Mouse (Mus musculus): Measurements from ENCODE around the gene Ccdc47. TPM values are rescaled to one million over a fixed set of nuclear protein-coding genes. Genes with fewer than 3 reads are reported as not detected.
"Not testable (repeated sequence)": the region's sequence is repeated elsewhere in the genome, so short reads cannot be mapped to it uniquely, and the experiment has no call there.

Gene Ccdc47
- polyA plus RNA-seq, 1 experiment from 2014 or later: 96.3 TPM

DNA sequence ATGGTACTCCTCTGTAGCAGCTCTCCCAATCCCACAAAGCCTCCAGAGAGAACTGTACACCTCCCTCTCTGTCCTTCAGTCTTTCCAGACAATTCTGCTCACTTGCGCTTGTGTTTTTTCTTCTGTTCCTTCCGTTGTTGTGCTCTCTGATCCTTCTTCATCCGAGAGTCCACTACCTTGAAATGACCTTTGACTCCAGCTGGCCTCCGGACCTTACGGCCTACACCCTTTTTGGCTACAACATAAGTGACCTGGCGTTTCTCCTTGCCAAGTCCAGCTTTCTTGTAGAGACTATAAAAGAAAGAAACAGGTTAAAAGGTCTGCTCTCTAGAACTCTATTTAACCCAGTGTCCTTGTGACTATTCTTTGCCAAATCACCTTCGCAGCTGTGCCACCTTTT, 33.2 kb upstream of the Ccdc47 start:
- Histone ChIP-seq H3K9me3 (ENCODE audit: control insufficient read depth, low read length) (peaks cover 4% of the 10 kb centered on the region), H3K27ac (ENCODE audit: low read length) (no peak overlapping the region), H3K36me3 (ENCODE audit: control insufficient read depth, insufficient read depth, low read length) (peaks cover 68% of the 10 kb centered on the region), H3K9ac (ENCODE audit: low read length) (no peak overlapping the region), H3K4me1 (replicated peaks; ENCODE audit: control insufficient read depth, insufficient read depth, low read length) (no peaks in the 10 kb centered on the region), H3K4me2 (ENCODE audit: low read depth, low read length) (no peak overlapping the region), H3K27me3 (ENCODE audit: control insufficient read depth, insufficient read depth, low read depth, low read length) (no peaks in the 10 kb centered on the region), H3K4me3 (ENCODE audit: low read length) (no peak overlapping the region)
- ATAC-seq (ENCODE audit: low read depth): no peak
- WGBS: 84% methylated on average over 7 of the region's 7 CpGs

DNA sequence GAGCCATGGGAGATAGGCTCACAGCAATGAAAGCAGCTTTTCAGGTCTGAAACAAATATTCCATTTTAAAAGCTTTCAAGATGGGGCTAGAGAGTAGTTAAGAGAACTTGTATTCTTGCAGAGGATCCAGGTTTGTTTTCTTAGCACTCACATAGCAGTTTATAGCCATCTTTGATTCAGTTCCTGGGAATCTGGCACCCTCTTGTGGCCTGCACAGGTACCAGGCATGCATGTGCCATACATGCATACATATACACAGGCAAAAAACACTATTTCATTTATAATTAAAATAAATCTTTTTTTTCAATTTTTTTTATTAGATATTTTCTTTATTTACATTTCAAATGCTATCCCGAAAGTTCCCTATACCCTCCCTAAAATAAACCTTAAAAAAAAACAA, 30.7 kb upstream of the Ccdc47 start:
- ATAC-seq (ENCODE audit: low read depth): no peak
- Histone ChIP-seq H3K4me1 (replicated peaks; ENCODE audit: control insufficient read depth, insufficient read depth, low read length) (no peaks in the 10 kb centered on the region), H3K9me3 (ENCODE audit: control insufficient read depth, low read length) (peaks cover 4% of the 10 kb centered on the region), H3K27ac (ENCODE audit: low read length) (no peak overlapping the region), H3K9ac (ENCODE audit: low read length) (no peak overlapping the region), H3K36me3 (ENCODE audit: control insufficient read depth, insufficient read depth, low read length) (peaks cover 73% of the 10 kb centered on the region), H3K4me2 (ENCODE audit: low read depth, low read length) (no peak overlapping the region), H3K27me3 (ENCODE audit: control insufficient read depth, insufficient read depth, low read depth, low read length) (no peaks in the 10 kb centered on the region), H3K4me3 (ENCODE audit: low read length) (no peak overlapping the region)
- WGBS: 95% methylated on average over 1 of the region's 1 CpGs

DNA sequence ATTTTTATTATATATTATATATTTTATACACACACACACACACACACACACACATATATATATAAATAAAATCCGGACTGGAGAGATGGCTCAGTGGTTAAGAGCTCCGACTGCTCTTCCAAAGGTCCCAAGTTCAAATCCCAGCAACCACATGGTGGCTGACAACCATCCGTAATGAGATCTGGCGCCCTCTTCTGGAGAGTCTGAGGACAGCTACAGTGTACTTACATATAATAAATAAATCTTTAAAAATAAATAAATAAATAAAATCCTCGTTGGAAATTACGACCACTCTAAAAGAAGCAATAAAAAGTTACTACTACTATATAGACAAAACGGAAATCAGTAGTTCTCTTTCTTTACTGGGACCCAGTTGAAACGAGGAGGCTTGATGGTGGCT, 17.8 kb upstream of the Ccdc47 start:
- H3K36me3 ChIP-seq (ENCODE audit: control insufficient read depth, insufficient read depth, low read length): peaks cover 52% of the 10 kb centered on the region
- not testable (repeated sequence) for H3K9me3 ChIP-seq (ENCODE audit: control insufficient read depth, low read length); H3K4me3 ChIP-seq (ENCODE audit: low read length); H3K4me1 ChIP-seq (replicated peaks; ENCODE audit: control insufficient read depth, insufficient read depth, low read length); H3K27me3 ChIP-seq (ENCODE audit: control insufficient read depth, insufficient read depth, low read depth, low read length); H3K27ac ChIP-seq (ENCODE audit: low read length); ATAC-seq (ENCODE audit: low read depth); H3K9ac ChIP-seq (ENCODE audit: low read length); H3K4me2 ChIP-seq (ENCODE audit: low read depth, low read length)
- 73% methylated on average over 8 of the region's 8 CpGs for WGBS

DNA sequence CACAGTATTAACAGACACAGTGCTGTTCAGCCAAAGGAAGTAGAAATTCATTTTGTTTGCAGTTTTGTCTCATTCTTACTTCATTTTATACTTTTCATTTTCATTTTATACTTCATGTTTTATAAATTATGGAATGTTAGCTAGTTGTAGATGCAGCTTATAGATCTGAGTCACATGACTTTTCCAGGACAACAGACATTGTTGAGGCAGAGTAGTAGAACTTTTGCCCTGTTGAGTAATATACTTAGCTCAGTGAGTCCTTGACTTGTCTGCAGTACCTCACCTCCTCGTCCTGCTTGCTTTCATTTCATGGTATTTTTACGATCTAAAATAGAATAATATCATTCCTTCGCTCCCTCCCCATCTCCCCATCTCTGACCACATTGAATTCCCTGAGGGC, 4.5 kb upstream of the Ccdc47 start:
- WGBS: 84% methylated on average over 3 of the region's 3 CpGs
- no peak overlapping the region for H3K27ac ChIP-seq (ENCODE audit: low read length)
- peaks cover 9% of the 10 kb centered on the region; the same call in 1 of the 2 replicates for H3K4me1 ChIP-seq (replicated peaks; ENCODE audit: control insufficient read depth, insufficient read depth, low read length)
- no peaks in the 10 kb centered on the region for H3K27me3 ChIP-seq (ENCODE audit: control insufficient read depth, insufficient read depth, low read depth, low read length)
- no peak overlapping the region for H3K4me3 ChIP-seq (ENCODE audit: low read length)
- no peaks in the 10 kb centered on the region for H3K9me3 ChIP-seq (ENCODE audit: control insufficient read depth, low read length)
- no peak overlapping the region for H3K9ac ChIP-seq (ENCODE audit: low read length)
- no peak for ATAC-seq (ENCODE audit: low read depth)
- peaks cover 8% of the 10 kb centered on the region for H3K36me3 ChIP-seq (ENCODE audit: control insufficient read depth, insufficient read depth, low read length)
- no peak overlapping the region for H3K4me2 ChIP-seq (ENCODE audit: low read depth, low read length)

DNA sequence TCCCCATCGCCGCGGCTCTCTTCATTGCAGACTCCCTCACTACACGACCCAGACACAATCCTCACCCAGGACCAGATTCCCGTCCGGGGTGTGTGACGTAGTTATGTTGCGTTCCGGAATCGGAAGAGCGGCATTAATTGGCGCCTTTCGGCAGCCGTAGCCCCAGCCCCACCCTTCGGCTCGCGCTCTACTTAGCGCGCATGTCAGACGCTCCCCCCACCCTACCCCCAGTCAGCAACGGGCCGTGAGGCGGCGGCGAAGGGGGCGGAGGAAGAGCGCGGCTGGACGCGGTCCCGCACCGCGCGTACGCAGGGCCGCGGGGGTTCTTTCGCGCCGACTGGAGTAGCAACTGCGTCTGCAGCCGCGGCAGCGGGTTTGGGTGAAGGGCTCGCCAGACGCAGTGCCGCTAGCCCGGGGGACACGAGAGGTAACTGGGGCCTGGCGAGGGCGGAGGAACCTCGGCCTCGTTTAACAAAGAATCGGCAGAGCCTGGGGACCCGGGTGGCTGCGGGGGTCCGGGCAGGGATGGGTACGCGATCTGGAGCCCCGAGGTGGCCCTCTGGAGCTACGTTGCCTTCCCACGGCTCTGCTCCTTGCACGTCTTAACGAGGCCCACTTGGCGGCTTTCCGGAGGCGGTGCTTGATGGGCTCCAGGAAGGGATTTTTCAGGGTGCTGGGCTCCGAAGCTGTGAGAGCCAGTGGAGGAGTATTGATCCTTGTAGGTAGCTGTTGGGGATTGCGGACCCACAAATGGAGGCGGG, 766 bp upstream of the Ccdc47 start, which contains the start of gene Ddx42:
Gene Ddx42 (plus strand): TSS at position 197 of the 761 bp plus-strand sequence.
- Histone ChIP-seq H3K9me3 (ENCODE audit: control insufficient read depth, low read length) (no peaks in the 10 kb centered on the region), H3K4me3 (ENCODE audit: low read length) (peak within 1 kb of the TSS; percentile 100), H3K9ac (ENCODE audit: low read length) (peak within 1 kb of the TSS; percentile 99), H3K4me1 (replicated peaks; ENCODE audit: control insufficient read depth, insufficient read depth, low read length) (peaks cover 18% of the 10 kb centered on the region), H3K27ac (ENCODE audit: low read length) (peak within 1 kb of the TSS; percentile 97), H3K4me2 (ENCODE audit: low read depth, low read length) (peak within 1 kb of the TSS; percentile 84), H3K36me3 (ENCODE audit: control insufficient read depth, insufficient read depth, low read length) (peaks cover 6% of the 10 kb centered on the region; the same call in 1 of the 2 replicates), H3K27me3 (ENCODE audit: control insufficient read depth, insufficient read depth, low read depth, low read length) (no peaks in the 10 kb centered on the region)
- under 1% methylated on average over 65 of the region's 70 CpGs for WGBS
- peak; percentile 95 for ATAC-seq (ENCODE audit: low read depth)

DNA sequence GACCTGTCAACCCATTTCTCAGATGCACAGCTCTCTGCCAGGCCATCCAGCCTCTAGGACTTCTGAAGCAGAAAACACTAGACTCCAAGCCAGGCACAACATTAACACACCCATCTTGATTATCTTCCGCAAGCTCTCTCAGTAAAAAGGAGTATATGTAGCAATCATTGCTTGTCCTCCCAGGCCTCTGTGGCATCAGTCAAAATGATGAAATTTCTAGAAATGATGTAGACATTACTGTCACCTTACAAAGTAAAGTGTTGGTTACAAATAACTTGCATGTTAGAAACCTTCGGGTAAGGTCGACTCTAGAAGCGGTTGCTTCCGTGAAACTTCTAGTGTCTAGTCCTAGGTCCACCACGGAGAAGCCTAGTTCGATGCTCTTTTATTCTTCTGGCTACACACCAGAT, 689 bp downstream of the Ccdc47 start:
- Histone ChIP-seq H3K4me2 (ENCODE audit: low read depth, low read length) (peak overlapping the region; percentile 84), H3K36me3 (ENCODE audit: control insufficient read depth, insufficient read depth, low read length) (peaks cover 13% of the 10 kb centered on the region), H3K4me1 (replicated peaks; ENCODE audit: control insufficient read depth, insufficient read depth, low read length) (peaks cover 18% of the 10 kb centered on the region), H3K27ac (ENCODE audit: low read length) (peak overlapping the region; percentile 97), H3K4me3 (ENCODE audit: low read length) (peak overlapping the region; percentile 100), H3K27me3 (ENCODE audit: control insufficient read depth, insufficient read depth, low read depth, low read length) (no peaks in the 10 kb centered on the region), H3K9me3 (ENCODE audit: control insufficient read depth, low read length) (no peaks in the 10 kb centered on the region), H3K9ac (ENCODE audit: low read length) (peak overlapping the region; percentile 99)
- ATAC-seq (ENCODE audit: low read depth): no peak
- WGBS: 17% methylated on average over 7 of the region's 7 CpGs

DNA sequence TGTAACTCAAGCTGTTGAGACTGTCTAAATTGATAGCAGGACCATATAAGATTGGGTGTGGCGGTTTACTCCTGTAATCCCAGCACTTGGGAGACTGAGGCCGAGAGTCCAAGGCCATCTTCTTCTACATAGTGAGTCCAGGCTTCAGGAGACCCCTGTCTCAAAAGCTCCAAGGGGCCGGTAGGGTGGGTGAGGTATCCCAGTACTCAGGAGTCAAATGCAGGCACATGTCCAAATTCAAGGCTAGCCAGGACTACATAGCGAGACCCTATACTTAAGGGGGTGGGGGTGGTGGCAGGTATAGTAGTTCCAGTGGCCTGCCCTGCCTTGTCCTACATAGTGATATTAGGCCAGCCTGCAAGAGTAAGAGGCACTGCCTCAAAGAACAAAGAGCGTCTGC, 1.3 kb downstream of the Ccdc47 start:
- Histone ChIP-seq H3K27ac (ENCODE audit: low read length) (no peak overlapping the region), H3K4me2 (ENCODE audit: low read depth, low read length) (peak overlapping the region; percentile 84), H3K36me3 (ENCODE audit: control insufficient read depth, insufficient read depth, low read length) (peaks cover 17% of the 10 kb centered on the region), H3K9me3 (ENCODE audit: control insufficient read depth, low read length) (no peaks in the 10 kb centered on the region), H3K4me3 (ENCODE audit: low read length) (peak overlapping the region; percentile 100), H3K4me1 (replicated peaks; ENCODE audit: control insufficient read depth, insufficient read depth, low read length) (peaks cover 18% of the 10 kb centered on the region), H3K9ac (ENCODE audit: low read length) (peak overlapping the region; percentile 99), H3K27me3 (ENCODE audit: control insufficient read depth, insufficient read depth, low read depth, low read length) (no peaks in the 10 kb centered on the region)
- no peak for ATAC-seq (ENCODE audit: low read depth)
- WGBS: 84% methylated on average over 5 of the region's 5 CpGs

DNA sequence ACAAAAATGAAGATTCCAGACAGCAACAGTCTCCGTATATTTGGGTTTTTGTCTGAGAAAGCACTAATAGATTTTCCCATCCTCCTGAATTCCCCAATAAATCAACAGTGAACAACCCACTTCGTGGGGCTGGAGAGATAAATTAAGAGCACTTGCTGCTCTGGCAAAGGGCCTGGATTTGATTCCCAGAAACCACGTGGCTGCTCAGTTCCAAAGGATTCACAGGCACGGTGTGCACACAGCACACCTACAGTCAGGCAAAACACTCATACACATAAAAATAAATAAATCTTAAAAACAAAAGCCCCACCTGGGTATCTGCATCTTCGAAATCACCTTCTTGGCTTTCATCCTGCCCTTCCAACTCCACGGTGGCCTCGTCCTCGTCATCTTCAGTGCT, 3.4 kb downstream of the Ccdc47 start:
- 86% methylated on average over 8 of the region's 8 CpGs for WGBS
- no peaks in the 10 kb centered on the region for H3K27me3 ChIP-seq (ENCODE audit: control insufficient read depth, insufficient read depth, low read depth, low read length)
- no peak overlapping the region for H3K9ac ChIP-seq (ENCODE audit: low read length)
- H3K36me3 ChIP-seq (ENCODE audit: control insufficient read depth, insufficient read depth, low read length): peaks cover 32% of the 10 kb centered on the region
- no peak for ATAC-seq (ENCODE audit: low read depth)
- H3K27ac ChIP-seq (ENCODE audit: low read length): no peak overlapping the region
- no peak overlapping the region for H3K4me3 ChIP-seq (ENCODE audit: low read length)
- peaks cover 10% of the 10 kb centered on the region for H3K4me1 ChIP-seq (replicated peaks; ENCODE audit: control insufficient read depth, insufficient read depth, low read length)
- H3K4me2 ChIP-seq (ENCODE audit: low read depth, low read length): no peak overlapping the region
- no peaks in the 10 kb centered on the region for H3K9me3 ChIP-seq (ENCODE audit: control insufficient read depth, low read length)

DNA sequence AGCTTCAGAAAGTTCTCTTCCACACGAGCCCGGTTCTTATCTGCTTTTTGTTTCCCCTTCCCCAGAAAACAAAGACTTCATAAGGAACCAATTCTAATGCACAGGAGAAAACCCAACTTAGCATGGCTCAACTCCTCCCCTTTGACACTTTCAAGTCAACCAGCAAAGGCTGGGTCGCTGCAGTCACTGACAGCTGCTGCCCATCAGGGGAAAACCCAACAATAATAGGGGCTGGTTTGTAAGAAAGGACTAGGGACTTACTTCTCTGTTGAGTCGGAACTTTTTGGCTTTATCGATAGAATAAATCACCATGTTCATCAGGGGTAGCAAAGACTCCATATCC, 14.1 kb downstream of the Ccdc47 start, which contains the start of gene Strada:
Gene Strada (minus strand): TSS at position 46 of the 343 bp plus-strand sequence.
- Histone ChIP-seq H3K9me3 (ENCODE audit: control insufficient read depth, low read length) (no peaks in the 10 kb centered on the region), H3K4me2 (ENCODE audit: low read depth, low read length) (no peak within 1 kb of the TSS), H3K27me3 (ENCODE audit: control insufficient read depth, insufficient read depth, low read depth, low read length) (no peaks in the 10 kb centered on the region), H3K9ac (ENCODE audit: low read length) (no peak within 1 kb of the TSS), H3K4me1 (replicated peaks; ENCODE audit: control insufficient read depth, insufficient read depth, low read length) (no peaks in the 10 kb centered on the region), H3K4me3 (ENCODE audit: low read length) (no peak within 1 kb of the TSS), H3K27ac (ENCODE audit: low read length) (no peak within 1 kb of the TSS), H3K36me3 (ENCODE audit: control insufficient read depth, insufficient read depth, low read length) (peaks cover 61% of the 10 kb centered on the region)
- 74% methylated on average over 5 of the region's 5 CpGs for WGBS
- no peak for ATAC-seq (ENCODE audit: low read depth)
